Mouse (Mus musculus): ENCODE results near the gene Sugt1. TPM values are rescaled to one million over a fixed set of nuclear protein-coding genes. Genes with fewer than 3 reads are reported as not detected.

Sugt1 gene
- polyA plus RNA-seq, 1 experiment from 2014 or later: 98.9 TPM

- H3K4me2 ChIP-seq: no peak overlapping the region
- WGBS: 53% methylated on average over 14 of the region's 14 CpGs
These were observed 90.6 kb downstream of the Sugt1 start for GRCm38 (mm10) chr14:79677891-79678687.

GRCm38 (mm10) chr14:79680652-79681051 is 93.2 kb downstream of the Sugt1 start:
- no peak overlapping the region for H3K4me3 ChIP-seq
- H3K9ac ChIP-seq: no peak overlapping the region
- H3K9me3 ChIP-seq (replicated peaks): no peaks in the 10 kb centered on the region
- 0 out of 2 replicates have a peak, but pooled peaks cover 5% of the 10 kb centered on the region for H3K4me1 ChIP-seq (replicated peaks)
- H3K36me3 ChIP-seq: no peaks in the 10 kb centered on the region
- WGBS: 57% methylated on average over 5 of the region's 5 CpGs
- H3K27ac ChIP-seq (ENCODE audit: poor library complexity, severe bottlenecking): no peak overlapping the region
- no peak overlapping the region for H3K4me2 ChIP-seq
- ATAC-seq (ENCODE audit: insufficient number of reproducible peaks, low FRiP score): no peak
- no peaks in the 10 kb centered on the region; the same call in 1 of the 2 replicates for H3K27me3 ChIP-seq (replicated peaks)

More at GRCm38 (mm10) chr14:79677891-79678687, 90.6 kb downstream of the Sugt1 start:
- Histone ChIP-seq H3K9ac (no peak overlapping the region), H3K4me1 (replicated peaks) (peaks cover 6% of the 10 kb centered on the region), H3K9me3 (replicated peaks) (no peaks in the 10 kb centered on the region), H3K27ac (ENCODE audit: poor library complexity, severe bottlenecking) (no peak overlapping the region), H3K27me3 (replicated peaks) (no peaks in the 10 kb centered on the region; the same call in 1 of the 2 replicates), H3K4me3 (no peak overlapping the region), H3K36me3 (no peaks in the 10 kb centered on the region)
- no peak for ATAC-seq (ENCODE audit: insufficient number of reproducible peaks, low FRiP score)

Small RNA genes lying within 50 kb of the gene (microRNA-seq; reads per million reads assigned to microRNA genes)
- not detected for gene Gm27857

Other genes starting within 250 kb of the Sugt1 start
- gene Naa16, start 196.9 kb upstream of the Sugt1 start, polyA plus RNA-seq (2016; fragmentation: Nextera tagmentation; extraction: Ambion mirVana): 23.1 and 23.8 TPM in 2 replicates
- gene Mtrf1, start 189.9 kb upstream of the Sugt1 start, polyA plus RNA-seq (2016; fragmentation: Nextera tagmentation; extraction: Ambion mirVana): 9.7 and 10.2 TPM in 2 replicates
- gene Kbtbd7, start 161.2 kb upstream of the Sugt1 start, polyA plus RNA-seq (2016; fragmentation: Nextera tagmentation; extraction: Ambion mirVana): 9.7 and 11.9 TPM in 2 replicates
- gene Kbtbd6, start 135.9 kb upstream of the Sugt1 start, polyA plus RNA-seq (2016; fragmentation: Nextera tagmentation; extraction: Ambion mirVana): 2.0 and 2.9 TPM in 2 replicates
- gene Elf1, start 106.5 kb upstream of the Sugt1 start, polyA plus RNA-seq (2016; fragmentation: Nextera tagmentation; extraction: Ambion mirVana): 10.5 and 11.0 TPM in 2 replicates
- 29.5 and 30.6 TPM in 2 replicates for gene Wbp4, start 106.2 kb upstream of the Sugt1 start, polyA plus RNA-seq (2016; fragmentation: Nextera tagmentation; extraction: Ambion mirVana)
- gene Cnmd, start 74.5 kb downstream of the Sugt1 start, polyA plus RNA-seq (2016; fragmentation: Nextera tagmentation; extraction: Ambion mirVana): 0.85 and 1.3 TPM in 2 replicates
- gene Pcdh8, start 183.6 kb downstream of the Sugt1 start, polyA plus RNA-seq (2016; fragmentation: Nextera tagmentation; extraction: Ambion mirVana): 0.21 and 0.42 TPM in 2 replicates